9 mouse cellular contexts compared by ENCODE assay signal in genomic region chr19:59457951-59458742, GRCm38 (mm10). TPM values are rescaled to one million over a fixed set of nuclear protein-coding genes. Genes with fewer than 3 reads are reported as not detected.
A peak's percentile ranks its signal among the peaks of the same experiment; 100 is the strongest.
DNase-seq lines count a peak whose midpoint lies in the region; ATAC-seq and TF ChIP-seq lines count a peak whose summit lies in the region.
"Had no signal": no experiment of that assay in that cellular context is flagged by ENCODE, and none has a peak within 500 bp of the region (broad histone marks: within the 10 kb centered on the region; RNA-seq: fewer than 3 reads in every experiment).

Emx2 (plus strand) TSS chr19:59458372.

- peak within 1 kb of the TSS; percentile 88 for H3K27ac ChIP-seq in cortical plate, adult 2 months (ENCODE audit: insufficient read depth, low read length)
- peak within 1 kb of the TSS; percentile 98 for H3K27ac ChIP-seq in kidney, adult 2 months (ENCODE audit: insufficient read depth, low read depth, low read length)
- H3K27ac ChIP-seq in limb, embryonic 11.5 days (replicated peaks; ENCODE audit: low read depth, low read length), result peak within 1 kb of the TSS; percentile 57; the same call in 1 of the 2 replicates
- H3K27ac ChIP-seq in olfactory bulb, adult 2 months (ENCODE audit: insufficient read depth, low read depth, low read length), result no peak within 1 kb of the TSS

- H3K4me3 ChIP-seq in cortical plate, adult 2 months (ENCODE audit: insufficient read depth, low read length), result peak within 1 kb of the TSS; percentile 64
- peak within 1 kb of the TSS; percentile 97 for H3K4me3 ChIP-seq in kidney, adult 2 months (ENCODE audit: insufficient read depth, low read depth, low read length)
- peak within 1 kb of the TSS; percentile 34 for H3K4me3 ChIP-seq in limb, embryonic 11.5 days (ENCODE audit: low read depth, low read length)
- peak within 1 kb of the TSS; percentile 35 for H3K4me3 ChIP-seq in olfactory bulb, adult 2 months (ENCODE audit: insufficient read depth, low read depth, low read length)

- H3K36me3 ChIP-seq in kidney, adult 2 months (ENCODE audit: control insufficient read depth, insufficient read depth, low read length), result no peaks in the 10 kb centered on the region
- no peaks in the 10 kb centered on the region for H3K36me3 ChIP-seq in limb, embryonic 11.5 days (ENCODE audit: control insufficient read depth, insufficient read depth, low read length)

- 1% methylated on average over 56 of the region's 58 CpGs for WGBS in kidney, adult 2 months
- whole genome bisulfite sequencing in limb, embryonic 11.5 days, result under 1% methylated on average over 57 of the region's 58 CpGs
- WGBS in olfactory bulb, adult 2 months, result 1% methylated on average over 57 of the region's 58 CpGs

- TF ChIP-seq CTCF in cortical plate, adult 2 months (IDR thresholded peaks at IDR 0.05; ENCODE audit: extremely low read depth, insufficient read depth, low read length), result no peak
- TF ChIP-seq CTCF in kidney, adult 2 months (conservative IDR thresholded peaks at IDR 0.05; ENCODE audit: insufficient read depth, insufficient read length, low read depth, low read length), result no peak
- TF ChIP-seq CTCF in olfactory bulb, adult 2 months (IDR thresholded peaks at IDR 0.05; ENCODE audit: insufficient read depth, low read depth, low read length), result no peak

- 0 out of 2 replicates have a peak, but pooled peaks have one; percentile 32 for TF ChIP-seq POLR2A in cortical plate, adult 2 months (IDR thresholded peaks at IDR 0.05; ENCODE audit: extremely low read depth, insufficient read depth, low read length)
- TF ChIP-seq POLR2A in kidney, adult 2 months (IDR thresholded peaks at IDR 0.05; ENCODE audit: low read depth, low read length), result peak; percentile 76
- TF ChIP-seq POLR2A in olfactory bulb, adult 2 months (IDR thresholded peaks at IDR 0.05; ENCODE audit: insufficient read depth, low read depth, low read length), result no peak

- no peaks in the 10 kb centered on the region for H3K4me1 ChIP-seq in cortical plate, adult 2 months (ENCODE audit: control insufficient read depth, insufficient read depth, low read length)
- H3K4me1 ChIP-seq in kidney, adult 2 months (ENCODE audit: control insufficient read depth, insufficient read depth, low read length), result peaks cover 6% of the 10 kb centered on the region; the same call in 1 of the 2 replicates
- peaks cover 5% of the 10 kb centered on the region for H3K4me1 ChIP-seq in limb, embryonic 11.5 days (ENCODE audit: control insufficient read depth, insufficient read depth, low read length)
- peaks cover 9% of the 10 kb centered on the region for H3K4me1 ChIP-seq in olfactory bulb, adult 2 months (ENCODE audit: control insufficient read depth, insufficient read depth, low read length)

- H3K9me3 ChIP-seq in limb, embryonic 11.5 days (ENCODE audit: control insufficient read depth, low read length), result no peaks in the 10 kb centered on the region

- peak within 1 kb of the TSS; percentile 56 for H3K9ac ChIP-seq in limb, embryonic 11.5 days (ENCODE audit: low read length)

- ATAC-seq in frontal cortex, adult (ENCODE audit: low TSS enrichment), result peak; percentile 59
- ATAC-seq in limb, embryonic 11.5 days (ENCODE audit: insufficient number of reproducible peaks, low FRiP score, low TSS enrichment, low read depth), result peak; percentile 72
- no peak for ATAC-seq in monocyte, adult 5-6 weeks (replicated peaks; ENCODE audit: insufficient number of reproducible peaks, low FRiP score, low TSS enrichment, poor library complexity, severe bottlenecking)

- DNase-seq in frontal cortex, postnatal 25 days (ENCODE audit: low spot score in 2 of 2), result no peak
- peak; percentile 36 for DNase-seq in gastrocnemius, postnatal 25 days
- peak; percentile 94 for DNase-seq in kidney, adult 2 months
- peak; percentile 90 for DNase-seq in limb, embryonic 11.5 days (ENCODE audit: low spot score)

- H3K27me3 ChIP-seq in kidney, adult 2 months (replicated peaks; ENCODE audit: control insufficient read depth, insufficient read depth, low read length), result no peaks in the 10 kb centered on the region
- H3K27me3 ChIP-seq in limb, embryonic 11.5 days (ENCODE audit: control insufficient read depth, insufficient read depth, low read length), result peaks cover 80% of the 10 kb centered on the region
- H3K27me3 ChIP-seq: CH12.LX had no signal

- peak within 1 kb of the TSS; percentile 68 for H3K4me2 ChIP-seq in limb, embryonic 11.5 days (ENCODE audit: low read depth, severe bottlenecking)

RNA-seq across cellular contexts. Expression of gene Emx2, which starts in this region (rescaled TPM):
- polyA plus RNA-seq in cortical plate, adult 2 months (2012; rRNA removed), result 11.9 and 12.4 TPM in 2 replicates
- 1 to 10 TPM; 1.4 TPM for total RNA-seq in gastrocnemius, postnatal 25 days (2021)
- 14.3 and 19.2 TPM in 2 replicates for polyA plus RNA-seq in kidney, adult 2 months (2012; rRNA removed)
- 14.0 and 15.5 TPM in 2 replicates for polyA plus RNA-seq in limb, embryonic 11.5 days (2014; fragmentation: Nextera tagmentation; extraction: Ambion mirVana)
- polyA plus RNA-seq in olfactory bulb, adult 2 months (2012; ENCODE audit: insufficient read depth, insufficient read length, low replicate concordance, missing spikeins), result not detected in 2 replicates
- total RNA-seq in monocyte, adult 5-6 weeks (2017), result not detected in 3 replicates
- total RNA-seq: CH12.LX had no signal

Comparison
In these comparisons a context has a peak if more than half of its experiments do, and no peak if none do; other contexts are left out.
1. RNA of gene Emx2 (polyA plus RNA-seq): 14.3 to 19.2 TPM in kidney, adult 2 months, 14.0 to 15.5 TPM in limb, embryonic 11.5 days and 11.9 to 12.4 TPM in cortical plate, adult 2 months; not detected in olfactory bulb, adult 2 months; every median in the first group is over 10 times any median in the second.
2. DNase-seq: peak in gastrocnemius, postnatal 25 days (single experiment), kidney, adult 2 months (single experiment) and limb, embryonic 11.5 days (single experiment); none in frontal cortex, postnatal 25 days (0 of 2).
3. H3K4me3 ChIP-seq: peak in every context shown above with its lines; median percentile 97 in kidney, adult 2 months; 64 in cortical plate, adult 2 months; 35 in olfactory bulb, adult 2 months; 34 in limb, embryonic 11.5 days.